Mouse (Mus musculus): Measurements from ENCODE around the gene Endou.

Gene Endou

DNA sequence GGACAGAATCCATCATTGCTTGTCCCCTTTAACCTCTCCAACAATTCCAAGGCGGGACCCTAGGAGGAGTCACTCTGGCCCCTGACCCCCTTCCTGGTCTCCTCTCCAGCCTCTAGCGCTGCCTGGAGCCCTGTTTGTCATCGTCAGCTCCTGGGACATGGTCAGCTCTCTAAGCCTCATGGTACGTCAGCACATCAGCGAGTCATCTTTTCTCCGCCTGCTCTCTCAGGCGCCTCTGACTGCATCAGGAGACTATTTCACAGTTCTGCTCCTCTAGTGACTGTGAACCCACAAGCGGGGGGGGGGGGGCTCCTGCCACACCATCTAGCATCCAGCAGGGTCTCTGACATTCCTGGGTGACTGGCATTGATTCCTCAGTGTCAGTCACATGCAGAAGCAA, 24.2 kb upstream of the Endou start:
- DNase-seq (ENCODE audit: low read depth in 1 of 2, low spot score in 2 of 2) = no peak

DNA sequence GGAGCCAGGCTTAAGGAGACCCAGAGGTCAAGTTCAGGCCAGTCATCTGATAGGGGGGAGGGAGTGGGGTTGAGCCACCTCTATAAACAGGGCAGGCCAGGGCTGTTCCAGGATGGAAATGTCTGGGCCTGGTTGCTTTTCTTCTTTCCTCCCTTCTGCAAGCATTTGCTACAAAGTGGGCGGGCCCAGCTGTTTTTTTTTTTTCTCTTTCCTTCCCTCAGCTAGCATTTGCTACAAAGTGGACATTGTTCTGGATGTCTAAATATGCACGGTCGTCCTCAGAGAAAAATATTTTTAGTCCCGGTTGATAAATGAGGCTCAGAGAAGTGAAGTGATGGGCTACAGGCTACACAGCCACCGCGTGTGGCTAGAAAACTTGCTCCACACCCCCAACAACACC, 23.3 kb upstream of the Endou start:
- no peak for DNase-seq (ENCODE audit: low read depth in 1 of 2, low spot score in 2 of 2)

DNA sequence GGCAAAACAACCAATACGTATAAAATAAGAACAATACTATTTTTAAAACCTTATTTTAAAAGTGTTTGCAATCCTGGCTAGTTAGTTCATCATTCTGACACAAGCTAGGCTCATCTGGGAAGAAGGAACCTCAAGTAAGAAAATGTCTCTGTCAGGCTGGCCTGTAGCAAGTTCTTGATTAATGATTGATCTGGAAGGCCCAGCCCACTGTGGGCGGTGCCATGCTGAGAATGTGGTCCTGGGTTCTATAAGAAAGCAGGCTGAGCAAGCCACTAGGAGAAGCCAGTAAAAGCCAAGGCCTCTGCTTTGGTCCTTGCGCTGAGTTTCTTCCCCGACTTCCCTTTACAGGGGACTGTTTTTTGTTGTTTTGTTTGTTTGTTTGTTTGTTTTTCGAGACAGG, 21.4 kb upstream of the Endou start:
- DNase-seq (ENCODE audit: low read depth in 1 of 2, low spot score in 2 of 2) = no peak

DNA sequence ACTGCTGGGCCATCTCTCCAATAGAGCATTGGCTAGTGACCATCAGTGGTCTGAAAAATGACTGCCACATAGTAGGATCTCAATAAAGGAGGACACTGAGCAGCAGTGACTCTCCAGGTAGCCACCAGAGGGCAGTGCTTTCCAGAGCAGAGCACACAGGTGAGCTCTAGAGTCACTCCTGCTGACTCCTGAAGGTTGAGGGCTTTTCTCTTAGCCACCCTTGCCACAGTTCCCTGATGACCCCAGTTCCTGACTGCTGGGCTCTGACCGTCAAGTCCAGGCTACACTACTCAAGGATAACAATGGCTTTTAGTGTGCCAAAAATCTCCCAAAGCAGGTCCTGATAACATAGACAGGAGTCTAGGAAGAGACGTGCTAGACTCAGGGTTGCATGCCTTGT, 20.5 kb upstream of the Endou start:
- no peak for DNase-seq (ENCODE audit: low read depth in 1 of 2, low spot score in 2 of 2)

DNA sequence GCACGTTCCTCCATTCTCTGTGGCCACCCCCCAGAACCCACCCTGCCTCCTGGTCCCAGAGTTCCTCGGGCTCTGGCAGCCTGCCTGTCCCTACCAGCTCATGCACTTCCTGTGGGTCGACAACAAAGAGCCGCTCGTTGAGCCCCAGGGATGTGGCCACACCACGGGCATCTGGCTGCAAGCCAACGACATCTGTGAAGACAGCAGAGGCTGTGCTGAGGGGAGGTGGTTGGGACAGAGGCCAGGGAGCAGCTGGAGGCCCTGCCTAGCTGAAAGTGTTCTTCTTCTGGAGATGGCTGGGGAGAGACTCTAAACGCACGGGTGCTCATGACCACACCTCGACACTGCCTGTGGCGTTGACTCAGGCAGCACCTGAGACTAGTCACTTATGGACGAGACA, 19.6 kb upstream of the Endou start:
- DNase-seq (ENCODE audit: low read depth in 1 of 2, low spot score in 2 of 2) = no peak

DNA sequence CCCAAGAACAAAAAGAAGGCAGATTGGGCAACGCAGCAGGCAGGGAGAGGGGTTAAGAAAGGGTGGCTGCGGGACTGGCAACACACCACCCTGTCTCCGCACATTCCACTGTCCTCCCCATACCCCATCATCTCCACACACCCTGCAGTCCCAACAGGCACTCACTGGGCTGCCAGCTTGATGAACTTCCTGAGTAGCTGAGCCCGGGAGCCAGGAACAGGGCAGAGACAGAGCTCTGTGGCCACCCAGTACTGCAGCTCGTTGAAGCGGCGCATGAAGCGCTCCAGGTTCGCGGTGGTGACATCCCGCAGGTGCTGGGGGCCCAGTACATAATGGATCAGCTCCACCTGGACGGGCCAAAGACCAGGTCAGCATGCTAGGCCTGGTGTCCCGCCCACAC, 18.7 kb upstream of the Endou start:
- DNase-seq (ENCODE audit: low read depth in 1 of 2, low spot score in 2 of 2) = no peak

DNA sequence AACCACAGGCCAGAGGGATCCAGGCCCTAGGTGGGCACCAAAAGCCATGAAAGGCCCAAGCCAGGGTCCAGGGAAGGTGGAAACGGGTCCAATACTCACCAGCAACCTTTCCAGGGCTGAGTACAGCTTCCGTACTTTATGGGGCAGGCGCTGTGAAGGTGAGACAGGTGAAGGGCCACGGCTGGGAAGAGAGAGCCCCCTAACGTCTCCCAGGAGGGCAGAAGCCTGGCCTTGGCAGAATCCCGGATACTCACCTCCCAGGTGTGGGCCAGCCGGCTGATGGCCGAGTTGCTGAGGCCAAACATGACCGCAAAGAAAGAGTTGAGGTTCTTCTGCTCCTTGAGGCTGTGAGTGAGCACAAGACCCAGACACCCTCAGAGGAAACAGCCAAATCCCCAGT, 18.3 kb upstream of the Endou start:
- no peak for DNase-seq (ENCODE audit: low read depth in 1 of 2, low spot score in 2 of 2)

DNA sequence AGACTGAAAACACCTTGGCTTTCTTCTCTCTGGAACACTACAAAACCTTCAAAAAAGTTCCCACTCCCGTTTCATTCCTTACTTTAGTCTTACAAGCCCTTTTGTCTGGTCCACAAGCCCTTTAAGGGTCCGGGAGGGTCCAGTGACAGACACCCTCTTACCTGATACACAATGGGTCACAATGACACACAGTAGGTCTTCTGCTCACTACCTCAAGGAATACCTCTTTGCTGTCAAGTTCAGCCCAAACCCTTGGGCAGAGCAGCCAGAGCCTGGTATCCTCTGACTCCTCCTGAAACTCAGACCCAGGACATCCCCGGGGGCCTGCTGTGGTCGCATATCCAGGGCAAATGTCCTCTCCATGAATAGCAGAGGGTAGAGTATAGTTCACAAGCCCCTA, 17.8 kb upstream of the Endou start:
- DNase-seq (ENCODE audit: low read depth in 1 of 2, low spot score in 2 of 2) = no peak

DNA sequence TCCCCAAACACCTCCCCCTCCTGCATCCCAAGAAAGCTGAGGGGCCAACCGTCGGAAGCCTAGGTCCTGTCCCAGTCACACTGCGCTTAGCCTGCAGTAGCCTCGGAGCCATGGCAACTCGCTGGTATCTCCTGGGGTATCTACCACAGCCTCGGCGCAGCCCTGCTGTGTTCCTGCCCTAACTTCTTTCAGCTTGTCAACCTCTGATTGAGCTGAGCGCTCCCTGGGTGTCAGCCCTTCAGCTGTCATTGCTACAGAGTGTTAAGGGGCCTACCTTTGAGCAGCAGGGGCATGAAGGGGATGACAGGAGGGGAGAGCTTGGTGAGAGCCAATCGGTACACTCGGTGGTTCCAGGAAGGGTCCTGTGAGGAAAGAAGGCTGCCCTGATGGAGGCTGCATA, 17.2 kb upstream of the Endou start:
- no peak for DNase-seq (ENCODE audit: low read depth in 1 of 2, low spot score in 2 of 2)

DNA sequence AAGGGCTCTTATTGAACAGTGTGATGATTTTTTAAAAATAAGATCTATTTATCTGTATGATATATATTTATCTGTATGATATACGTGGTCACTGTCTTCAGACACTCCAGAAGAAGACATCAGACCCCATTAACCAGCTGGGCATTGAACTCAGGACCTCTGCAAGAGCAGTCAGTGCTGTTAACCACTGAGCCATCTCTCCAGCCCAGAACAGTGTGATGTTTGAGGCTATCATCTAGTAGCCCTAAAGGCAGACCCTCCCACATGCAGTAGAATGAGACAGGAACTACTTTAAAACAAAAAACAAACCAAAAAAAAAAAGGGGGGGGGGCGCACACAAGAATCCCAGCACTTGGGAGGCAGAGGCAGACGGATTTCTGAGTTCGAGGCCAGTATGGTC, 16.3 kb upstream of the Endou start:
- no peak for DNase-seq (ENCODE audit: low read depth in 1 of 2, low spot score in 2 of 2)

DNA sequence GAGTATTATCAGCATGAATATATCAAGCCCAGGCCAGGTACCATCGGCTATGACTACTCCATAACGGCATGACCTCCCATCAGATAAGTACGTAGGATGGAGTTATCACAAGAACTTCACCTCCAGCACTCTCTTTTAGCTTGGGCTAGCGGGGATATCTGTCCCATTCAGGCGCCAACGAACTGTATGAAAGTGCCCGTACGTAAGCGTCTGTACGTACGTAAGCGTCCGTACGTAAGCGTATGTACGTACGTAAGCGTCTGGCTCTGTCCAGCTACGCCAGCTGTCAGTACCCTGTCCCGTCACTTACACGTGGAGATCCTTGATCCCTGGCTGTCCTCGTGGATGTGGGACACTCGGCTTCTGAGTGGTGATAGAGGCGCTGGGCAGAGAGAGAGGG, 15.6 kb upstream of the Endou start:
- no peak for DNase-seq (ENCODE audit: low read depth in 1 of 2, low spot score in 2 of 2)

DNA sequence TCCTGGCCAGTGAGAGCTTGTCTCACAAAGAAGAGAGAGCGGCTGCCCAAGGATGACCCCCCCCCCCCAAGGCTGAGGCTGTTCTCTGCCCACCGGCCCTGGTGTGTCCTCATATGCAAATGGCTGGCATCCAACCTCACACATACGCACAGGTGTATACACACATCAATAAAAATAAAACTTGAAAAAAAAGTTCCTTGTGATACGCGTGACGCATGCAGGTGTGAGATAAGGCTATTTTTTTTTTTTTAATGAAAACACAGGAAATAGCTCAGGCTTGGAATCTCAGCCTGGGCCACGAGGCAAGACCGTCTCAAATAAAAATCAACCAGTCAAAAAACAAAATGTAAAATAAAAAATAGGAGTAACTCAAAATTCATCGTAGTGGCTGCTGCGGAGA, 15.1 kb upstream of the Endou start:
- no peak for DNase-seq (ENCODE audit: low read depth in 1 of 2, low spot score in 2 of 2)

DNA sequence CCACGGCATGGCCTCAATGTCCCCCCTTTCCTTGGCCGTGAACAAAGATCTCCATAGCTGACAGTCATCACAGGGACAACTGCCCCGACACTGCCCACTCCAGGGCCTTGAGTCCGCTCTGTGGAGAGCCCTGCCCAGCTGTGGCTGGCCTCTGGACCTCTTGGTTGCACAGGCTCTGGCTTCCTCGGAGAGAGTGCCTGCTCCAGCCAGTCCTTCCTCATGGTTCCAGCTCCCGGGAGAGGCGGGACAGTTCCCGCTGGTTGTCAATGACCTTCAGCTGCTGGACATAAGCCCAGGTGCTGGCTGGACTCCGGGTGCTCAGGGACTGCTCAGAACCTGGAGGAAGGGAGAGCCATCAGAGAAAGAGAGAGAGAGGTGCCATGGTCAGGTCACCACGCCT, 14.2 kb upstream of the Endou start:
- DNase-seq (ENCODE audit: low read depth in 1 of 2, low spot score in 2 of 2) = no peak

DNA sequence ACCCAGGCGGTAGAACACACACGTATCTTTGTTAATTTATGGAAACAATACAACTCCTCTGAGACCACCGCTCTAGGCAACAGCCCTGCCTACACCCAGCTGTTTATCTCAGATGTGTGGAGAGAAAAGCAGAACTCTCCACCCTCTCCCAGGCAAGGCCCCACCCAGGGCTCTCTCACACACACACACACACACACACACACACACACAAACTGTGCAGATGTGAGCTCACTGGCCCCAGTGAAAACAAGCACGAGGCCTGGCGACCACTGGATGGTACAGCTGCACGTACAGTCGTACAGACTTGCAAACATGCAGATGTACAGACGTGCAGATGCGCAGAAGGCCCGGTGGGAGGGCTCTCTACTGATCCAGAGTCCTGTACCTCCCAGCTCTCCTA, 13.8 kb upstream of the Endou start:
- no peak for DNase-seq (ENCODE audit: low read depth in 1 of 2, low spot score in 2 of 2)

DNA sequence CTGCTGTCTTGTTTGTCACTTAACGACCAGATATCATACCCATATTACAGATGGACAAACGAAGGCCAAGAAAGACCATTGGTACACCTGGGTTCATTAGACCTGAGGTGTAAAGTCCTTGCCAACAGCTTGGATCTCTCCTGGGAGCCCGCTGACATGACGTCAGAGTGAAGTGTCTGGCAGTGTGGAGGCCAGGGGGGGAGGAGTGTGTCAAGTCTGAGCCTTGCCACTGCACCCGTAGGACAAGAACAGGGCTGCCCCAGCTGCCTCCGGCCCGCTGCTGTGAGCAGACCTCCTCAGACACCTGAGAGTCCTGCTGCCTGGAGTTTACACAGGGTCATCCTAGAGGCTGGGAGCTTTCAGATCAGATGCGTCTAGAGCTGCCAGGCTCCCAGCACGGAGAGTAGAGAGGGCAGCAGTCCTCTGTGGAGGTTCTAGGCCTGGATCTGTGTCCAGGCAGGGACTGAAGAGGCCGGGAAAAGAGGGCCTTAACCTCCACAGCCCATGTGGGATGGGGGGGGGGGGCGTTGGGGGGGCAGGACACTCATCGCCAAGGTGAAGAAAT, 12.9 kb upstream of the Endou start:
- no peak for DNase-seq (ENCODE audit: low read depth in 1 of 2, low spot score in 2 of 2)

DNA sequence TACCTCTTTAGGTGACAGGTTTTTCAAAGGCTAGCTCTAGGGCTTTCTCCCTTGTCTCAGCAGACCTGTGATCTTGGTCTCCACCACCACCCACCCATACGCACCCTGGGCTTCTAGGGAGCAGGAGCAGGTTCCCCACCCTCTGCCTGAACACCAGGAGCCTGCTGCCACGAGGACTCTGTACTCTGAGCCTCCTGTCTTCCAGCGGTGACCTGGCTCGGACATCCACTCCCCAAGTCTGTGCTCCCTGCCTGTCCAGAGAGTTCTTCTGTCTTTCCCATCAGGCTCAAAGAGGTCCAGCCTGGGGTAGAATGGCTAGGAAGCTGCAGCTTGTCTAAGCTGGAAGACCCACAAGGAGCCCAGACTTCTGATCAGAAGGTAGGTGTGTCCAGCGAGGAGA, 12.1 kb upstream of the Endou start:
- no peak for DNase-seq (ENCODE audit: low read depth in 1 of 2, low spot score in 2 of 2)

DNA sequence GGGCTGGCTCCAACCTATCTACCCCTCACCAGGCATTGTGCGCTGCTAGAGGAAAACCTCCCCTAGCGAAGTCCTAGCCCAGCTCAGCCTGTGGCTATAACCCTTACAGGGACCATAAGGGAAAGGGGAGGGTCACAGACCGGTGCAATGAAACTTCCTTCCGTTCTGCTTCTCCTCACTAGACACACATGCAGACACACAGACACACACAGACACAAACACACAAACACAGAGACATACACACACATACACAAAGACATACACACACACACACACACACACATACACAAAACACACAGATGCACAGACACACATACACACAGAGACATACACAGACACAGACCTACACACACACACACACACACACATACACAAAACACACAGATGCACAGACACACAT, 11.5 kb upstream of the Endou start:
- no peak for DNase-seq (ENCODE audit: low read depth in 1 of 2, low spot score in 2 of 2)

DNA sequence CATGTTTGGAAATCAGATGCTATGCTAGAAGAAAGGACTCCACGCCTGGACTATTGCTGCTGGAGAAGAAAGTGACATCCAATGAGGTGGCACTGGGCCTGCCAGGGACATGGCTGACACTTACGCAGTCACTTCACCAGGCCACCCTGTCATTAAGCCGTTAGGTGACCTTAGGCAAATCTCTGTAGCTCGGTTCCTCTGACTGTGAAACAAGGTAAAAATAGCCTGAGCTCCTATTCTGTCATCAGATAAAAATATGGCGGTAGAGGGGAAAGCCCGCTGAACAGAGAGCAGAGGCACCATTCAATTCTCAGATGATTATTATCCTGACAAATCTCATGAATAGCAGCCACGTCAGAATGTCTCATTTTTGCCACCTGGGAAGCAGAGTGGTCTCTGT, 10.9 kb upstream of the Endou start:
- no peak for DNase-seq (ENCODE audit: low read depth in 1 of 2, low spot score in 2 of 2)

DNA sequence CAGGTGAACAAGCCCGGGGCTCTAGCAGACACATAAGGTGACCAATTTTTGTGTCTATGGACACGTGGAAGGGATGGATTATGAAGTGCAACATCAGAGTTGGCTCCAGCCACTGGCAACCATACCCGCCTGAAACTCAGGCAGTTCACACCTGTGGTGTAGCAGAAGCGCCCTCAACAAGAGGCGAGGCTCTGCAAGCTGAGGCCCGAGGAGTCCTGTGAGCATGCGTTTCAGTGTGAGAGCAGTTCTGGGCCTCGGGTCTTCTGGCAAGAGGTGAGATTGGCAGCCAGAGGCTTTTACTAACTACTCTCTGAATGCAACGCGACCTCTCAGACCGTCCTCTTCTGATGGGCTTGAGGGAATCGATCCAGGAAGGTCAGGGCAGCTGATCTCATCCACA, 10.5 kb upstream of the Endou start:
- no peak for DNase-seq (ENCODE audit: low read depth in 1 of 2, low spot score in 2 of 2)

DNA sequence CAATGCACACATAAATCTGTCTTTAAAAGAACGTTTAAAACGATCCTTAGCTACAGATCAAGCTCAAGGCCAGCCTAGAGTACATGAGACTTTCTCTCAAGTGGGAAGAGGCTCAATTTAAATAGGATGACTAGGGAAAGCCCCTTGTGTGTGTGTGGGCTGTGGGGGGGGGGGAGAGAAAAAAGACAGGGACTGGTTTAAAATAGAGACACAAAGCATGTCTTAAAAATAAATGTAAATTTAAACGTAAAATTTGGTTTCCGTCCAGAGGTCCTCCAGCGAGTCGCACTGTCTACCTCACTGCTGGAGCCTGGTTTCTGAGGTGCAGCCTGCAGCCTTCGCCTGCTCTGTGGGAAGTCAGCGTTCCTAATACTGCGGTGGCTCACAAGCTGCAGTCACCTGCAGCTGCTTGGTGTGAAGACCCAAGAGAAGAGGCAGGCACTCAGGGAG, 9.2 kb upstream of the Endou start:
- no peak for DNase-seq (ENCODE audit: low read depth in 1 of 2, low spot score in 2 of 2)

DNA sequence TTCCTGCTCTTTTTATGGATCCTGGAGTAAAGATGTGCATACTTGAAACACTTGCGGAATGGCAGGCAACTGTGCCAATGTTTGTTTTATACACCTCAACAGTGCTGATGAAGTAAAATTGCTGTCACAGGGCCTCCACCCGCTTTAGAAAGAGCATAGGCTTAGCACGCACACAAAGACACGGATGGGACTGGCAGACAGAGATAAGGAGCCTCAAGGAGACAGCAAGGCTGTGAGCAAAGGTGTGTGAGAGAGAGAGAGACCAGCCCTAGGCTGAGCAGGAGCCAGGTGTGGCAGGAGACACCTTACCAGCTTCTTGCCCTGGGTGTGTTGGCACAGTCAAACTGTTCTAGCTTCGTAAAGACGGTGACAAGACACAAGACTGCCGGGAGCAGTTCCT, 7.8 kb upstream of the Endou start:
- no peak for DNase-seq (ENCODE audit: low read depth in 1 of 2, low spot score in 2 of 2)

DNA sequence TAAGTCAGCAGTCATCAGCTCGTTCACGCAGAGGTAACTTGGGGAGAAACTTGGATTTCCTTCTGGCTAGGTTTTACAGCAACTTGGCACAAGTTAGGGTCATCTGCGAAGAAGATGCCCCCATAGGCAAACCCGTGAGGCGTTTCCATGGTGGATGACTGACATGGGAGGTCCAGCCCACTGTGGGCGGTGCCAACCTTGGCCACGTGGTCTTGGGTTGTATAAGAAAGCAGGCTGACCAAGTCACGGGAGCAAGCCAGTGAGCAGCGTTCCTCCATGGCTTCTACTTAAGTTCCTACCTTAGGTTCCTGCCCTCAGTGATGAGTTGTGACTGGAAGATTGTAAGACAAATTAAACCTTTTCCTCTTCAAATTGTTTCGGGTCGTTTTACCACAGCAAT, 849 bp upstream of the Endou start:
- DNase-seq (ENCODE audit: low read depth in 1 of 2, low spot score in 2 of 2) = no peak

DNA sequence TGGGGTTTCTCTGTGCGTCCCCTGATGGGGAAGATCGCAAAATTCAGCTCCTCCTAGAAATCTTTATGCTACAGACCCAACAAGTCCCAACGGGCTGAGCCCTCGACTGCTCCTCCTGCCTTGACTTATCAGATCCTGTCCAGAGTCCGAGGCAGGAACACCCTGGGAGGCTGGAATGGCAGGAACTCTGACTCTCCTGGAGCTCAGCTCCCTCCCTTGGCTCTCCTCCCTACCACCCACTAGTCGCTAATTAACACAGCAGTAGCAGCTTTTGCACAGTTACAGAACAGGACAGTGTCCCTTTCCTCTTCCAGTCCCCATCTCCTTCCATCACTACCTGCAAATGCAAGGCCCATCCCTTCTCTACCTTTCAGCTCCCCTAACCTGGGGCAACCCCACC, 774 bp downstream of the Endou start:
- DNase-seq (ENCODE audit: low read depth in 1 of 2, low spot score in 2 of 2) = no peak

DNA sequence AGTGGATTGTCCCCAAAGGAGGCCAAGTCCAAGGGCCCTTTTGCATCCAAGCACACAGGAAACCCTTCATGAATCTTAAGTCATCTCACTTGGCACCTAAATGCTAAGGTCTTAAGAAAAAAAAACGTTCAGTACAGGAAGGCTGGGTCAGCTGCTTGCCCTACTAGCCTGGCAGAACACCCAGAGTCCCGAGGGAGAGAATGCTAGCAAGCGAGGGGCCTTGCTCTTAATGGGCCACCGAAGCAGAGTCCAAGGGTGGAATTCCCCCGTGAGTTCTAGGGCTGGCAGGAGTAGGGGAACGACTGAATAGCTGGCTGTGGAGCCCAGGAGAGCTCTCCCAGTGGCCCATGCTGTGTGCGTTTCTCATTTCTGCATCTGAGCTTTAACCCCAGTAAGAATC, 2.3 kb downstream of the Endou start:
- no peak for DNase-seq (ENCODE audit: low read depth in 1 of 2, low spot score in 2 of 2)
